Mouse (Mus musculus) limb, embryonic 14.5 days (tissue): Measurements from ENCODE around the gene Hoxa6. TPM values are rescaled to one million over a fixed set of nuclear protein-coding genes. Genes with fewer than 3 reads are reported as not detected.
A peak's percentile ranks its signal among the peaks of the same experiment; 100 is the strongest.

Experiments used
- ATAC-seq: fragments of 200-750 bp; cut with Nextera tagmentation; 2 replicates; pipeline ENCODE4 v1.8.0; 2017; ENCODE audit warnings: low read depth, moderate number of reproducible peaks, moderate TSS enrichment; ENCODE audit not compliant: low FRiP score
- DNase-seq: peaks from one replicate; pipeline ENCODE4 v3.0.0-alpha.2; 2015; ENCODE audit warnings: low spot score
- H3K27ac ChIP-seq: fragments of 300-500 bp; sonication (generic); replicated peaks from 2 replicates; pipeline ENCODE4 v1.5.1; 2014; ENCODE audit warnings: low read depth, mild to moderate bottlenecking, low read length, moderate library complexity, mixed read lengths
- H3K27me3 ChIP-seq: fragments of 300-500 bp; sonication (generic); 2 replicates; pipeline ENCODE4 v1.6.1; 2014; ENCODE audit warnings: low read length, mixed read lengths; ENCODE audit not compliant: control insufficient read depth, insufficient read depth
- H3K36me3 ChIP-seq: fragments of 300-500 bp; sonication (generic); 2 replicates; pipeline ENCODE4 v1.6.1; 2014; ENCODE audit warnings: mild to moderate bottlenecking, low read length, moderate library complexity, mixed read lengths; ENCODE audit not compliant: control insufficient read depth, insufficient read depth
- H3K4me1 ChIP-seq: fragments of 300-500 bp; sonication (generic); 2 replicates; pipeline ENCODE4 v1.6.1; 2014; ENCODE audit warnings: antibody characterized with exemption, low read length, mixed read lengths; ENCODE audit not compliant: control insufficient read depth, insufficient read depth
- H3K4me2 ChIP-seq: fragments of 300-500 bp; sonication (generic); replicated peaks from 2 replicates; pipeline ENCODE4 v1.6.1; 2014; ENCODE audit warnings: low read depth, mild to moderate bottlenecking, low read length, moderate library complexity; ENCODE audit not compliant: severe bottlenecking
- H3K4me3 ChIP-seq: fragments of 300-500 bp; sonication (generic); replicated peaks from 2 replicates; pipeline ENCODE4 v1.5.1; 2014; ENCODE audit warnings: low read length
- H3K9ac ChIP-seq: fragments of 300-500 bp; sonication (generic); 2 replicates; pipeline ENCODE4 v1.6.1; 2014; ENCODE audit warnings: mild to moderate bottlenecking, low read depth, low read length, moderate library complexity; ENCODE audit not compliant: severe bottlenecking
- H3K9me3 ChIP-seq: fragments of 300-500 bp; sonication (generic); 2 replicates; pipeline ENCODE4 v1.6.1; 2016; ENCODE audit warnings: low read length; ENCODE audit not compliant: control insufficient read depth
- POLR2A ChIP-seq: fragments of 200-500 bp; IDR thresholded peaks from 2 replicates; pipeline ENCODE4 v1.8.0; 2012; ENCODE audit warnings: inconsistent platforms, mild to moderate bottlenecking, moderate library complexity, borderline replicate concordance; ENCODE audit not compliant: insufficient read depth, insufficient read length; ENCODE audit errors: extremely low read depth
- WGBS: fragments of 180-500 bp; shearing (Covaris S2); extraction: QIAGEN DNeasy Blood & Tissue Kit; methylation state at CpG from one replicate; pipeline ENCODE4 v1.1.7; 2014; 5-methylcytosine and 5-hydroxymethylcytosine counted together
- polyA plus RNA-seq, 2 experiments: library from polyadenylated mRNA; depleted of rRNA in 1 of 2; stranded (reverse) in 1 of 2; unstranded in 1 of 2; fragments of >200 nt; fragmentation: Nextera tagmentation in 1 of 2; extraction: Ambion mirVana in 1 of 2; gene quantifications; 2 replicates each; pipeline versions ENCODE4 v1.2.1 to v1.2.3; 2012 to 2014

Hoxa6 gene
- polyA plus RNA-seq, 2 experiments = 0.66 to 3.9 TPM

DNA sequence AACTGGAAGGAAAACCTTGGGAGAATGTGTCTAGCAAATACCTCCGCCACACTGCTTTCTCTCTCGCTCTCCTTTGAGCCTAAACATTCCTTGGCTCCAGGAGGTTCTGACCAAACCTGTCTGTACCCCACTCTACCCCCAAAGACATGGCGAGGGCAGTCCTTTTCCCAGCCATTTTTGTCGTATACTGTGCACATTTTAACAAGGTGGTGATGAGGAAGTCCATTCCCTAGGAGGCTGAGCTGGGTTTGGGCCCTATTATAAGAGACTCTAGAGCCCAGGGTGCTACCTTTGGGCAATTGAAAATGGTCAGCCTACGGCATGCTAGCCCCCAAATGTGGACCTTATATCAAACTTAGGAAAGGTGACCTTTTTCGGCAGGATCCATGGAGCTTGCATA, 27.3 kb upstream of the Hoxa6 start:
- Histone ChIP-seq H3K27me3 (no peaks in the 10 kb centered on the region), H3K36me3 (peaks cover 35% of the 10 kb centered on the region), H3K9ac (peak overlapping the region; percentile 100), H3K9me3 (no peaks in the 10 kb centered on the region), H3K4me1 (peaks cover 20% of the 10 kb centered on the region), H3K4me3 (peak overlapping the region; percentile 90), H3K27ac (peak overlapping the region; percentile 99), H3K4me2 (peak overlapping the region; percentile 96)
- no peak for DNase-seq
- no peak for TF ChIP-seq POLR2A
- WGBS = 21% methylated on average over 6 of the region's 6 CpGs
- no peak for ATAC-seq

DNA sequence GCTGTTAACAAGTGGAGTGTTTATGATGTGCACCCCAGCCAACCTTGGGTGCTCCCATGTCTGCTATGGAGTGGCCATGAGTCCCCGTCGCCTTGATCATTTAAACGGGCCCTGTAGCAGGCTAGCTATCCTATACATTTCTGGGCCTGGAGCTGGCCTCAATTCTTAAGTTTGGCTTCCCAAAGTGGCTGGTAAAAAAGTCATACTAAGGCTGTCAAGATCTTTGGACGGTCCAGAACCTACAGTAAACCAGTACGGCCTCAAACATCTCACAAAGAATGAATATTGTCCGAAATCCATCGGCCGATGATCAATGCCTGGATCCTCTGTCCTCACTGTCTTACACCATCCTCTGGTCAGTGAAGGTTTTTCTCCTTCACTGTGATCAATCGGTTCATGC, 26.7 kb upstream of the Hoxa6 start:
- no peaks in the 10 kb centered on the region for H3K27me3 ChIP-seq
- H3K36me3 ChIP-seq = peaks cover 41% of the 10 kb centered on the region
- WGBS = 14% methylated on average over 9 of the region's 9 CpGs
- peaks cover 18% of the 10 kb centered on the region for H3K4me1 ChIP-seq
- H3K27ac ChIP-seq = peak overlapping the region; percentile 99
- peak overlapping the region; percentile 100 for H3K9ac ChIP-seq
- no peaks in the 10 kb centered on the region for H3K9me3 ChIP-seq
- DNase-seq = no peak
- no peak for ATAC-seq
- H3K4me3 ChIP-seq = peak overlapping the region; percentile 90
- H3K4me2 ChIP-seq = peak overlapping the region; percentile 96
- 0 out of 2 replicates have a peak, but pooled peaks have one; percentile 18 for TF ChIP-seq POLR2A

DNA sequence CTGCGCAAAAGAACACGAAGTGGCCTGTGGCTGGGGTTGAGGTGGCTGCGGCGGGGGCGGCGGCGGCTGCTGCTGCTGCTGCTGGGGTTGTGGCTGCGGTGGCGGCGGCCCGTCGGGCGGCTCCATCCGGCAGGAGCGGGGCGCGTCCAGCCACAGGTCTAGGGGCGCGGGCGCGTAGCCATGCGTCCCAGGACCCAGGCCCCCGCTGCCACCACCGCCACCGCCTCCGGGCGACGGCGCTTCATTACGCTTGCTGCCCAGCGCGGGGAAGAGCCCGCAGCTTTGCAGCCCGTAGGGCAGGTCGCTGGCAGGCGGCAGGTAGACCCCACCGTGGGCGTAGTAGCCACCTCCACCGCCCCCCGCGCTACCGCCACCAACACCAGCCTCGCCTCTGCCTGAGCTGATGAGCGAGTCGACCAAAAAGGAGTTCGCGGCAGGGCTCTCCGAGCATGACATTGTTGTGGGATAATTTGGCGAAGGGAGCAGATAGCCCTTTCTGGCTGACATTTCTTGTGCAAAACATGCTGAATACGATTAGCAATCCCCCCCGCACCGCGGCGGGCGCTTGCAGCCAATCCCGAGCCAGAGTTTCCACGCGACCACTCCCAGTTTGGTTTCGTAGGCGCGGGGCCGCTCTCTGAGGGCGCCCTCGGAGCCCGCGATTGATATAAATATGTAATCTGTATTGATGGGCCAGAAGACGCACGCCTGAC, 26.1 kb upstream of the Hoxa6 start:
- Histone ChIP-seq H3K4me2 (peak overlapping the region; percentile 96), H3K27ac (peak overlapping the region; percentile 99), H3K4me1 (peaks cover 18% of the 10 kb centered on the region), H3K36me3 (peaks cover 48% of the 10 kb centered on the region), H3K4me3 (peak overlapping the region; percentile 90), H3K27me3 (no peaks in the 10 kb centered on the region), H3K9ac (peak overlapping the region; percentile 100), H3K9me3 (no peaks in the 10 kb centered on the region)
- TF ChIP-seq POLR2A = no peak
- ATAC-seq = peak; percentile 72
- peak; percentile 95 for DNase-seq
- 2% methylated on average over 41 of the region's 68 CpGs for WGBS

DNA sequence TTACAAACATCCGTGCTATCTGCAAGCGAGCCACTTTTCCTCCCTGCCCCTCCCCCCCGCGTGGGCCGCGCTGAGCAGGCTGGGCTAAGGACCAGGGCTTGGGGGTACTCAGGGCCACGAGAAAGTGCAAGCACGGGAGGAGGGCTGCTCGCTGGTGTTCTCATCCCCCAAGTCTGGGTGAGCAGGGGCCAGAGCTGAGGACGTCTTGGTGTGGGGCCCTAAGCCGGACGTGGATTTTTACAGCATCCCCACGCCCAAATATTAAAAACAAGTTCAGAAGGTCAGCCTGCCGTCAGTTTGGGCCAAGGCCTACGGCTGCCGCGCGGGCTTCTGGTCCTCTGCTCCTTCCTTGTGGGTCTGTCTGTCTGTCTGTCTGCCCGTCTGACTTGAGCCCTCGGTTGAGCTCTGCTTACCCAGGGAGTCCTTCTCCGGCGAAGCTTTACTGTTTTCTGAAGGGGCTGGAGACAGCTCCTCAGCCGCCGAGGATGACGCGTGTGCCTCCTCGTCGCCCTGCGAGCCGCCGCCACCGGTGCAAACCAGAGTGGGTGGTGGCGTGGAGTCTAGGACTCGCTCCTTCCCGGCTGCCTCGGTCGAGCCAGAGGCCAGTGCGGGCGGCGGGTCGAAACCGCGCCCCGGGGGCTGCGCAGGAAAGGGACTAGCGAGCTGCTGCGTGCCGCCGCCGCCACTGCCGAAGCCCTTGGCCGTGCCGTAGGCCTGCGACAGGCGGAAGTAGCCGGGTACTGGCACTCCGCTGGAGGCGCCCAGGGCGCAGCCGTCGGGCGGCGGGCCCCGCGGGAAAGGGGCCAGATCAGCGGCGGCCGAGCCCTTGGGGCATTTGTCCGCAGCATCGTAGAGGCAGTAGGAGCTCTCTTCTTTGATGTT, 25.3 kb upstream of the Hoxa6 start:
- H3K4me3 ChIP-seq = peak overlapping the region; percentile 90
- DNase-seq (no peak), ATAC-seq (peak; percentile 25; the same call in 1 of the 2 replicates)
- no peaks in the 10 kb centered on the region for H3K27me3 ChIP-seq
- WGBS = under 1% methylated on average over 50 of the region's 70 CpGs
- H3K9me3 ChIP-seq = no peaks in the 10 kb centered on the region
- H3K27ac ChIP-seq = peak overlapping the region; percentile 99
- H3K4me2 ChIP-seq = peak overlapping the region; percentile 96
- H3K4me1 ChIP-seq = peaks cover 18% of the 10 kb centered on the region
- peak overlapping the region; percentile 100 for H3K9ac ChIP-seq
- peaks cover 56% of the 10 kb centered on the region for H3K36me3 ChIP-seq
- no peak for TF ChIP-seq POLR2A

DNA sequence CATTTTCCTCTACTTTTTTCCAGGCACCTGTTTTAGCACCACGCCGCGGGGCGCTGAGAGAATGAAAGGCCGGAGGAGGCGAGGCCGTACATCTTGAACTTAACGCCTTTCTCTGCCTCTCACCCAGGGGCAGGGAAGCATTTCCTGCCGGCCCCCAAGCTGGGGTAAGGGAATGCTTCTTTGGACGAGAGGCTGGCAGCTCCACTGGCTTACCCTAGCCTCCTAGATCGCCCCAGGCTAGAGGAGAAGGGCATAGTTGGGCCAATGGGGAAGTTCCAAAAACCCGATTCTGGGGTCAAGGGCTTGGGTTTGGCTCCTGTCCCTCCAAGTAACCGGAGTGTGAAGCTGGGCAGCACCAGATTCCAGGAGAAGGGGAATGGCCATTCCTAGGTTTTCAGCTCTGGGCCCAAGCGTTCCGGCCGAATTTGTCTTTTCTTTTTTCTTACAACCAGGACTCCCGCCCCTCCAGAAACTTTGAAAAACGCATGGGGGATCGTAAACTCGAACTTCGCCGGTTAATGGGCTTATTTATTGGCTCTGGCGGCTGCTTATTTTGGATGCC, 24.5 kb upstream of the Hoxa6 start:
- H3K36me3 ChIP-seq = peaks cover 60% of the 10 kb centered on the region
- H3K4me3 ChIP-seq = peak overlapping the region; percentile 90
- TF ChIP-seq POLR2A = no peak
- under 1% methylated on average over 23 of the region's 23 CpGs for WGBS
- no peaks in the 10 kb centered on the region for H3K27me3 ChIP-seq
- peaks cover 21% of the 10 kb centered on the region for H3K4me1 ChIP-seq
- H3K9ac ChIP-seq = peak overlapping the region; percentile 100
- H3K27ac ChIP-seq = peak overlapping the region; percentile 99
- no peak for ATAC-seq
- H3K4me2 ChIP-seq = peak overlapping the region; percentile 96
- H3K9me3 ChIP-seq = no peaks in the 10 kb centered on the region
- DNase-seq = peak; percentile 82
